ENCODE assay signal across 24 mouse cellular contexts in genomic region chr11:6161549-6161948, GRCm38 (mm10). TPM values are rescaled to one million over a fixed set of nuclear protein-coding genes. Genes with fewer than 3 reads are reported as not detected.
DNase-seq lines count a peak whose midpoint lies in the region; ATAC-seq and TF ChIP-seq lines count a peak whose summit lies in the region.
"Had no signal": no experiment of that assay in that cellular context is flagged by ENCODE, and none has a peak within 500 bp of the region (broad histone marks: within the 10 kb centered on the region; RNA-seq: fewer than 3 reads in every experiment).

No protein-coding gene starts in this region.

- ATAC-seq in cerebellum, adult (ENCODE audit: insufficient number of reproducible peaks, low FRiP score, low TSS enrichment): 0 out of 2 replicates have a peak, but pooled peaks have one; percentile 58
- ATAC-seq: activated CD4-positive, CD25-positive, alpha-beta regulatory T cell, adult 4 months; forebrain, embryonic 15.5 days; intestine, postnatal 0 days had no signal

- no peak for DNase-seq in cerebellum, adult 11 months
- DNase-seq in cerebellum, adult 9-11 months: peak; percentile 63
- no peak for DNase-seq in cerebellum, postnatal 14 days
- DNase-seq in liver, adult 2 months (ENCODE audit: extremely low read depth, low read depth, low spot score): peak; percentile 49
- DNase-seq in liver: no peak
- DNase-seq: adrenal gland, adult 8-10 months; adrenal gland, postnatal 25 days; cerebellum, postnatal 36 days; embryo, embryonic 11 days; gastrocnemius, adult 2 months; gastrocnemius, postnatal 14 days had no signal

- H3K27ac ChIP-seq in liver, adult 2 months (replicated peaks; ENCODE audit: insufficient read depth, low read depth, low read length): no peak overlapping the region; the same call in 1 of the 2 replicates
- H3K27ac ChIP-seq: embryonic facial prominence, embryonic 10.5 days; embryonic facial prominence, embryonic 13.5 days; forebrain, embryonic 12.5 days; forebrain, embryonic 15.5 days; gastrocnemius, adult 2 months; hindbrain, embryonic 12.5 days; hindbrain, embryonic 15.5 days had no signal

- no peaks in the 10 kb centered on the region for H3K36me3 ChIP-seq in liver, adult 2 months (ENCODE audit: control insufficient read depth, insufficient read depth, low read length)
- H3K36me3 ChIP-seq: embryonic facial prominence, embryonic 13.5 days; forebrain, embryonic 12.5 days; forebrain, embryonic 15.5 days; hindbrain, embryonic 12.5 days; hindbrain, embryonic 15.5 days had no signal

- TF ChIP-seq CTCF in liver, adult 2 months (IDR thresholded peaks at IDR 0.05; ENCODE audit: low read depth, low read length): no peak

- no peak overlapping the region for H3K9ac ChIP-seq in liver, adult 2 months (ENCODE audit: low read depth, low read length)
- H3K9ac ChIP-seq: embryonic facial prominence, embryonic 13.5 days; forebrain, embryonic 12.5 days; forebrain, embryonic 15.5 days; hindbrain, embryonic 12.5 days; hindbrain, embryonic 15.5 days had no signal

- peaks cover 34% of the 10 kb centered on the region for H3K4me1 ChIP-seq in liver, adult 2 months (ENCODE audit: control insufficient read depth, insufficient read depth, low read length)
- H3K4me1 ChIP-seq: embryonic facial prominence, embryonic 10.5 days had no signal

- TF ChIP-seq POLR2A in liver, adult 2 months (IDR thresholded peaks at IDR 0.05; ENCODE audit: extremely low read depth, insufficient read depth, low read length): no peak

- H3K79me2 ChIP-seq in liver, adult 2 months (ENCODE audit: control insufficient read depth, insufficient read depth, low read length): peaks cover 15% of the 10 kb centered on the region; the same call in 1 of the 2 replicates

- H3K4me3 ChIP-seq in liver, adult 2 months (ENCODE audit: insufficient read depth, low read depth, low read length): no peak overlapping the region
- H3K4me3 ChIP-seq: embryonic facial prominence, embryonic 10.5 days; embryonic facial prominence, embryonic 13.5 days; erythroblast, embryonic 14.5 days; forebrain, embryonic 12.5 days; forebrain, embryonic 15.5 days; gastrocnemius, adult 2 months; hindbrain, embryonic 12.5 days; hindbrain, embryonic 15.5 days had no signal

- no peaks in the 10 kb centered on the region for H3K27me3 ChIP-seq in liver, adult 2 months (ENCODE audit: control insufficient read depth, insufficient read depth, low read length)
- H3K27me3 ChIP-seq: embryonic facial prominence, embryonic 13.5 days; forebrain, embryonic 12.5 days; forebrain, embryonic 15.5 days; hindbrain, embryonic 12.5 days; hindbrain, embryonic 15.5 days had no signal

RNA-seq across cellular contexts. Expression of gene A730071L15Rik, which starts 38.3 kb away (rescaled TPM):
- 0.09 and 0.13 TPM in 2 replicates for total RNA-seq in liver, adult 2 months (2014; rRNA removed)
- 0.05 TPM in 1 of 2 replicates, not detected in the other for polyA plus RNA-seq in liver, adult 2 months (2012; rRNA removed)
- total RNA-seq: heart, adult 8-10 months; hematopoietic stem cell, adult 5-6 weeks had no signal
- polyA plus RNA-seq: activated CD4-positive, CD25-positive, alpha-beta regulatory T cell, adult 4 months; erythroblast, embryonic 14.5 days; frontal cortex, adult 2 months had no signal

RNA-seq across cellular contexts. Expression of gene Nudcd3, which starts 38.7 kb away (rescaled TPM):
- total RNA-seq in liver, adult 2 months (2014; rRNA removed): 10.6 and 12.8 TPM in 2 replicates
- 14.6 and 16.7 TPM in 2 replicates for polyA plus RNA-seq in liver, adult 2 months (2012; rRNA removed)

Comparison
In these comparisons a context has a peak if more than half of its experiments do, and no peak if none do; other contexts are left out.
1. DNase-seq: peak in cerebellum, adult 9-11 months (single experiment) and liver, adult 2 months (single experiment); none in cerebellum, adult 11 months (single experiment), cerebellum, postnatal 14 days (0 of 2) and liver (single experiment).